Mouse (Mus musculus): Measurements from ENCODE around the gene Atg5. TPM values are rescaled to one million over a fixed set of nuclear protein-coding genes. Genes with fewer than 3 reads are reported as not detected.

Atg5 gene
- total and polyA plus RNA-seq, 2 experiments = 16.7 to 61.8 TPM

- no peak overlapping the region for H3K4me3 ChIP-seq (ENCODE audit: insufficient read depth, low read depth, low read length)
- no peaks in the 10 kb centered on the region for H3K27me3 ChIP-seq (ENCODE audit: control insufficient read depth, insufficient read depth, low read length)
- no peak overlapping the region for H3K9ac ChIP-seq (ENCODE audit: low read depth, low read length)
- DNase-seq (ENCODE audit: extremely low read depth, low read depth, low spot score) = no peak
- 80% methylated on average over 14 of the region's 14 CpGs for WGBS
- H3K27ac ChIP-seq (replicated peaks; ENCODE audit: insufficient read depth, low read depth, low read length) = no peak overlapping the region
- H3K79me2 ChIP-seq (ENCODE audit: control insufficient read depth, insufficient read depth, low read length) = peaks cover 5% of the 10 kb centered on the region; the same call in 1 of the 2 replicates
- H3K4me1 ChIP-seq (ENCODE audit: control insufficient read depth, insufficient read depth, low read length) = no peaks in the 10 kb centered on the region
- peaks cover 18% of the 10 kb centered on the region for H3K36me3 ChIP-seq (ENCODE audit: control insufficient read depth, insufficient read depth, low read length)
- TF ChIP-seq POLR2A (IDR thresholded peaks at IDR 0.05; ENCODE audit: extremely low read depth, insufficient read depth, low read length) (no peak), CTCF (IDR thresholded peaks at IDR 0.05; ENCODE audit: low read depth, low read length) (no peak)
Observed at GRCm38 (mm10) chr10:44316280-44317270, 48.4 kb downstream of the Atg5 start.

- Histone ChIP-seq H3K27ac (replicated peaks; ENCODE audit: insufficient read depth, low read depth, low read length) (no peak overlapping the region), H3K36me3 (ENCODE audit: control insufficient read depth, insufficient read depth, low read length) (peaks cover 18% of the 10 kb centered on the region), H3K79me2 (ENCODE audit: control insufficient read depth, insufficient read depth, low read length) (no peaks in the 10 kb centered on the region; the same call in 1 of the 2 replicates), H3K9ac (ENCODE audit: low read depth, low read length) (no peak overlapping the region), H3K4me1 (ENCODE audit: control insufficient read depth, insufficient read depth, low read length) (no peaks in the 10 kb centered on the region), H3K27me3 (ENCODE audit: control insufficient read depth, insufficient read depth, low read length) (no peaks in the 10 kb centered on the region), H3K4me3 (ENCODE audit: insufficient read depth, low read depth, low read length) (no peak overlapping the region)
- WGBS = 64% methylated on average over 1 of the region's 1 CpGs
- DNase-seq (ENCODE audit: extremely low read depth, low read depth, low spot score) = no peak
- TF ChIP-seq CTCF (IDR thresholded peaks at IDR 0.05; ENCODE audit: low read depth, low read length) (no peak), POLR2A (IDR thresholded peaks at IDR 0.05; ENCODE audit: extremely low read depth, insufficient read depth, low read length) (no peak)
Observed at GRCm38 (mm10) chr10:44322166-44322565, 54.0 kb downstream of the Atg5 start.

GRCm38 (mm10) chr10:44323070-44323775, 55.1 kb downstream of the Atg5 start:
- no peak for DNase-seq (ENCODE audit: extremely low read depth, low read depth, low spot score)
- H3K4me3 ChIP-seq (ENCODE audit: insufficient read depth, low read depth, low read length) = no peak overlapping the region
- H3K27me3 ChIP-seq (ENCODE audit: control insufficient read depth, insufficient read depth, low read length) = no peaks in the 10 kb centered on the region
- no peak overlapping the region for H3K9ac ChIP-seq (ENCODE audit: low read depth, low read length)
- H3K4me1 ChIP-seq (ENCODE audit: control insufficient read depth, insufficient read depth, low read length) = no peaks in the 10 kb centered on the region
- no peaks in the 10 kb centered on the region; the same call in 1 of the 2 replicates for H3K79me2 ChIP-seq (ENCODE audit: control insufficient read depth, insufficient read depth, low read length)
- TF ChIP-seq CTCF (IDR thresholded peaks at IDR 0.05; ENCODE audit: low read depth, low read length) (no peak), POLR2A (IDR thresholded peaks at IDR 0.05; ENCODE audit: extremely low read depth, insufficient read depth, low read length) (no peak)
- no peak overlapping the region for H3K27ac ChIP-seq (replicated peaks; ENCODE audit: insufficient read depth, low read depth, low read length)
- peaks cover 17% of the 10 kb centered on the region for H3K36me3 ChIP-seq (ENCODE audit: control insufficient read depth, insufficient read depth, low read length)
- 90% methylated on average over 9 of the region's 9 CpGs for WGBS

GRCm38 (mm10) chr10:44323836-44324235, 55.7 kb downstream of the Atg5 start:
- no peaks in the 10 kb centered on the region; the same call in 1 of the 2 replicates for H3K79me2 ChIP-seq (ENCODE audit: control insufficient read depth, insufficient read depth, low read length)
- H3K27ac ChIP-seq (replicated peaks; ENCODE audit: insufficient read depth, low read depth, low read length) = no peak overlapping the region
- H3K27me3 ChIP-seq (ENCODE audit: control insufficient read depth, insufficient read depth, low read length) = no peaks in the 10 kb centered on the region
- WGBS = 94% methylated on average over 8 of the region's 8 CpGs
- H3K4me1 ChIP-seq (ENCODE audit: control insufficient read depth, insufficient read depth, low read length) = no peaks in the 10 kb centered on the region
- no peak overlapping the region for H3K4me3 ChIP-seq (ENCODE audit: insufficient read depth, low read depth, low read length)
- DNase-seq (ENCODE audit: extremely low read depth, low read depth, low spot score) = no peak
- peaks cover 18% of the 10 kb centered on the region for H3K36me3 ChIP-seq (ENCODE audit: control insufficient read depth, insufficient read depth, low read length)
- no peak for TF ChIP-seq CTCF (IDR thresholded peaks at IDR 0.05; ENCODE audit: low read depth, low read length)
- no peak for TF ChIP-seq POLR2A (IDR thresholded peaks at IDR 0.05; ENCODE audit: extremely low read depth, insufficient read depth, low read length)
- H3K9ac ChIP-seq (ENCODE audit: low read depth, low read length) = no peak overlapping the region

GRCm38 (mm10) chr10:44325551-44326500, 57.7 kb downstream of the Atg5 start:
- DNase-seq (ENCODE audit: extremely low read depth, low read depth, low spot score) = peak; percentile 39
- no peak overlapping the region for H3K9ac ChIP-seq (ENCODE audit: low read depth, low read length)
- TF ChIP-seq CTCF (IDR thresholded peaks at IDR 0.05; ENCODE audit: low read depth, low read length) (no peak), POLR2A (IDR thresholded peaks at IDR 0.05; ENCODE audit: extremely low read depth, insufficient read depth, low read length) (no peak)
- no peak overlapping the region for H3K4me3 ChIP-seq (ENCODE audit: insufficient read depth, low read depth, low read length)
- WGBS = 60% methylated on average over 13 of the region's 13 CpGs
- H3K79me2 ChIP-seq (ENCODE audit: control insufficient read depth, insufficient read depth, low read length) = no peaks in the 10 kb centered on the region; the same call in 1 of the 2 replicates
- H3K36me3 ChIP-seq (ENCODE audit: control insufficient read depth, insufficient read depth, low read length) = peaks cover 19% of the 10 kb centered on the region; the same call in 1 of the 2 replicates
- H3K4me1 ChIP-seq (ENCODE audit: control insufficient read depth, insufficient read depth, low read length) = no peaks in the 10 kb centered on the region
- H3K27me3 ChIP-seq (ENCODE audit: control insufficient read depth, insufficient read depth, low read length) = no peaks in the 10 kb centered on the region
- H3K27ac ChIP-seq (replicated peaks; ENCODE audit: insufficient read depth, low read depth, low read length) = no peak overlapping the region

Data from liver, adult 2 months (tissue).